Mouse (Mus musculus): ENCODE results near the gene Lrrn4cl. TPM values are rescaled to one million over a fixed set of nuclear protein-coding genes. Genes with fewer than 3 reads are reported as not detected.
"Not testable (repeated sequence)": the region's sequence is repeated elsewhere in the genome, so short reads cannot be mapped to it uniquely, and the experiment has no call there.

Lrrn4cl gene
- polyA plus RNA-seq, 1 experiment from 2014 or later, result 0.78 TPM

- Histone ChIP-seq H3K9ac (peak within 1 kb of the TSS; percentile 98), H3K36me3 (peaks cover 41% of the 10 kb centered on the region), H3K27ac (ENCODE audit: poor library complexity, severe bottlenecking) (peak within 1 kb of the TSS; percentile 99), H3K4me3 (peak within 1 kb of the TSS; percentile 97), H3K27me3 (replicated peaks) (no peaks in the 10 kb centered on the region), H3K4me2 (peak within 1 kb of the TSS; percentile 95), H3K4me1 (replicated peaks) (peaks cover 26% of the 10 kb centered on the region), H3K9me3 (replicated peaks) (no peaks in the 10 kb centered on the region)
- ATAC-seq (ENCODE audit: insufficient number of reproducible peaks, low FRiP score), result peak; percentile 95
- WGBS, result 0% methylated on average over 82 of the region's 83 CpGs
These were observed 30.8 kb upstream of the Lrrn4cl start, which contains the start of gene Hnrnpul2 for GRCm38 (mm10) chr19:8819596-8820423. Gene Hnrnpul2 (plus strand): TSS chr19:8820010.

DNA sequence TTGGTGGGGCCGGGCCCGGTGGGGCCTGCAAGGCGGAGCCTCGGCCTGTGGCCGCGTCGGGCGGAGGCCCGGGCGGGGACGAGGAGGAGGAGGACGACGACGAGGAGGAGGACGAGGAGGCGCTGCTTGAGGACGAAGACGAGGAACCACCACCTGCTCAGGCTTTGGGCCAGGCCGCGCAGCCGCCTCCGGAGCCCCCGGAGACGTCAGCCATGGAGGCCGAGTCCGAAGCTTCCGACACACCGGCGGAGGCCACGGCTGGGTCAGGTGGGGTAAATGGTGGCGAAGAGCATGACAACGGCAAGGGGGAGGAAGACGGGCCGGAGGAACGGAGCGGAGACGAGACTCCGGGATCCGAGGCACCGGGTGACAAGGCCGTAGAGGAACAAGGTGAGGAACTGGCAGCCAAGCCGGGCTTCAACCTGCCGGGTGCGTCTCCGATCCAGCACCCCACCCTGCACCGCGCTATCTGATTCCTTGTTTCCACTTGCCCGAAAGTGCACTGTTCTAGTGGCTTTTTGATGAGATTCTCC is 30.1 kb upstream of the Lrrn4cl start:
- ATAC-seq (ENCODE audit: insufficient number of reproducible peaks, low FRiP score), result peak; percentile 44
- under 1% methylated on average over 46 of the region's 48 CpGs for WGBS
- H3K36me3 ChIP-seq, result peaks cover 41% of the 10 kb centered on the region

GRCm38 (mm10) chr19:8821146-8821545 is 29.4 kb upstream of the Lrrn4cl start:
- no peaks in the 10 kb centered on the region for H3K27me3 ChIP-seq (replicated peaks)
- no peaks in the 10 kb centered on the region for H3K9me3 ChIP-seq (replicated peaks)
- H3K4me1 ChIP-seq (replicated peaks), result peaks cover 26% of the 10 kb centered on the region
- H3K9ac ChIP-seq, result peak overlapping the region; percentile 98
- H3K27ac ChIP-seq (ENCODE audit: poor library complexity, severe bottlenecking), result peak overlapping the region; percentile 99; the same call in 1 of the 2 replicates
- H3K36me3 ChIP-seq, result peaks cover 43% of the 10 kb centered on the region
- ATAC-seq (ENCODE audit: insufficient number of reproducible peaks, low FRiP score), result no peak
- peak overlapping the region; percentile 95 for H3K4me2 ChIP-seq
- under 1% methylated on average over 7 of the region's 7 CpGs for WGBS
- H3K4me3 ChIP-seq, result peak overlapping the region; percentile 97

More for the DNA sequence above, 30.1 kb upstream of the Lrrn4cl start:
- Histone ChIP-seq H3K4me3 (peak overlapping the region; percentile 97), H3K9ac (peak overlapping the region; percentile 98), H3K27ac (ENCODE audit: poor library complexity, severe bottlenecking) (peak overlapping the region; percentile 99), H3K4me1 (replicated peaks) (peaks cover 26% of the 10 kb centered on the region), H3K4me2 (peak overlapping the region; percentile 95), H3K27me3 (replicated peaks) (no peaks in the 10 kb centered on the region), H3K9me3 (replicated peaks) (no peaks in the 10 kb centered on the region)

GRCm38 (mm10) chr19:8822696-8823095 is 27.9 kb upstream of the Lrrn4cl start:
- ATAC-seq (ENCODE audit: insufficient number of reproducible peaks, low FRiP score), result no peak
- Histone ChIP-seq H3K4me3 (peak overlapping the region; percentile 97), H3K9ac (0 out of 2 replicates have a peak overlapping the region, but pooled peaks have one; percentile 46), H3K4me1 (replicated peaks) (peaks cover 18% of the 10 kb centered on the region), H3K4me2 (peak overlapping the region; percentile 48), H3K36me3 (peaks cover 49% of the 10 kb centered on the region), H3K27me3 (replicated peaks) (no peaks in the 10 kb centered on the region), H3K27ac (ENCODE audit: poor library complexity, severe bottlenecking) (no peak overlapping the region), H3K9me3 (replicated peaks) (no peaks in the 10 kb centered on the region)
- 73% methylated on average over 8 of the region's 8 CpGs for WGBS

- 88% methylated on average over 8 of the region's 8 CpGs for WGBS
- H3K27me3 ChIP-seq (replicated peaks), result no peaks in the 10 kb centered on the region
- ATAC-seq (ENCODE audit: insufficient number of reproducible peaks, low FRiP score), result no peak
- no peaks in the 10 kb centered on the region for H3K4me1 ChIP-seq (replicated peaks)
- no peak within 1 kb of the TSS for H3K9ac ChIP-seq
- H3K9me3 ChIP-seq (replicated peaks), result no peaks in the 10 kb centered on the region
- no peak within 1 kb of the TSS for H3K4me2 ChIP-seq
- H3K4me3 ChIP-seq, result no peak within 1 kb of the TSS
- peaks cover 97% of the 10 kb centered on the region for H3K36me3 ChIP-seq
- H3K27ac ChIP-seq (ENCODE audit: poor library complexity, severe bottlenecking), result no peak within 1 kb of the TSS
These were observed 20.9 kb upstream of the Lrrn4cl start, which contains the start of gene AC129217.1 for GRCm38 (mm10) chr19:8829660-8830059. Gene AC129217.1 (plus strand): TSS chr19:8829773.

GRCm38 (mm10) chr19:8830664-8831063 is 19.9 kb upstream of the Lrrn4cl start:
- Histone ChIP-seq H3K4me2 (no peak overlapping the region), H3K27ac (ENCODE audit: poor library complexity, severe bottlenecking) (no peak overlapping the region), H3K9me3 (replicated peaks) (no peaks in the 10 kb centered on the region), H3K4me1 (replicated peaks) (no peaks in the 10 kb centered on the region), H3K27me3 (replicated peaks) (no peaks in the 10 kb centered on the region), H3K9ac (no peak overlapping the region), H3K36me3 (peaks cover 91% of the 10 kb centered on the region), H3K4me3 (no peak overlapping the region)
- WGBS, result 96% methylated on average over 8 of the region's 8 CpGs
- ATAC-seq (ENCODE audit: insufficient number of reproducible peaks, low FRiP score), result no peak

DNA sequence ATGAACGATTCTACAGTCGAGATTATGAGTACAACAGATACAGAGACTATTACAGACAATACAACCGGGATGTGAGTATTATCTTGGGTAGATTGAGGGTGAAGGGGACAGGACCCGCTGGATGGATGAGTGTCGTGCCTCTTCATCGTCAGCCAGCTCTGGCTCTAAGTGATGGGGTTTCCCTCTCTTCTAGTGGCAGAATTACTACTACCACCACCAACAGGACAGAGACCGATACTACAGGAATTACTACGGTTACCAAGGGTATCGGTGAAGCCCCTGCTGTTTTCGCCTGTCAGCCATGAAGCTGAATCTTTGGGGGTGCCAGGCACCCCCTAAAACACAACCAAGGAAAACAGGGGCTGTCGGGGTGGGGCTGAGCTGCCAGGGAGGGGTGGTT is 19.3 kb upstream of the Lrrn4cl start:
- no peak overlapping the region for H3K4me3 ChIP-seq
- 85% methylated on average over 11 of the region's 11 CpGs for WGBS
- no peaks in the 10 kb centered on the region for H3K9me3 ChIP-seq (replicated peaks)
- no peak overlapping the region for H3K27ac ChIP-seq (ENCODE audit: poor library complexity, severe bottlenecking)
- no peaks in the 10 kb centered on the region for H3K4me1 ChIP-seq (replicated peaks)
- no peak overlapping the region for H3K9ac ChIP-seq
- no peaks in the 10 kb centered on the region for H3K27me3 ChIP-seq (replicated peaks)
- H3K4me2 ChIP-seq, result no peak overlapping the region
- peaks cover 86% of the 10 kb centered on the region for H3K36me3 ChIP-seq
- no peak for ATAC-seq (ENCODE audit: insufficient number of reproducible peaks, low FRiP score)

- WGBS, result 91% methylated on average over 4 of the region's 4 CpGs
- H3K27ac ChIP-seq (ENCODE audit: poor library complexity, severe bottlenecking), result no peak overlapping the region
- H3K27me3 ChIP-seq (replicated peaks), result no peaks in the 10 kb centered on the region
- H3K4me3 ChIP-seq, result no peak overlapping the region
- peaks cover 2% of the 10 kb centered on the region; the same call in 1 of the 2 replicates for H3K4me1 ChIP-seq (replicated peaks)
- H3K36me3 ChIP-seq, result peaks cover 69% of the 10 kb centered on the region
- no peak overlapping the region for H3K4me2 ChIP-seq
- no peak overlapping the region for H3K9ac ChIP-seq
- no peaks in the 10 kb centered on the region for H3K9me3 ChIP-seq (replicated peaks)
- no peak for ATAC-seq (ENCODE audit: insufficient number of reproducible peaks, low FRiP score)
These were observed 17.6 kb upstream of the Lrrn4cl start for GRCm38 (mm10) chr19:8832971-8833370.

- H3K4me2 ChIP-seq; ATAC-seq (ENCODE audit: insufficient number of reproducible peaks, low FRiP score); H3K9me3 ChIP-seq (replicated peaks); H3K27me3 ChIP-seq (replicated peaks); H3K9ac ChIP-seq; H3K27ac ChIP-seq (ENCODE audit: poor library complexity, severe bottlenecking); H3K4me3 ChIP-seq: not testable (repeated sequence)
- Histone ChIP-seq H3K36me3 (peaks cover 35% of the 10 kb centered on the region), H3K4me1 (replicated peaks) (peaks cover 30% of the 10 kb centered on the region)
- 96% methylated on average over 10 of the region's 10 CpGs for WGBS
These were observed 14.2 kb upstream of the Lrrn4cl start for GRCm38 (mm10) chr19:8836327-8836726.

DNA sequence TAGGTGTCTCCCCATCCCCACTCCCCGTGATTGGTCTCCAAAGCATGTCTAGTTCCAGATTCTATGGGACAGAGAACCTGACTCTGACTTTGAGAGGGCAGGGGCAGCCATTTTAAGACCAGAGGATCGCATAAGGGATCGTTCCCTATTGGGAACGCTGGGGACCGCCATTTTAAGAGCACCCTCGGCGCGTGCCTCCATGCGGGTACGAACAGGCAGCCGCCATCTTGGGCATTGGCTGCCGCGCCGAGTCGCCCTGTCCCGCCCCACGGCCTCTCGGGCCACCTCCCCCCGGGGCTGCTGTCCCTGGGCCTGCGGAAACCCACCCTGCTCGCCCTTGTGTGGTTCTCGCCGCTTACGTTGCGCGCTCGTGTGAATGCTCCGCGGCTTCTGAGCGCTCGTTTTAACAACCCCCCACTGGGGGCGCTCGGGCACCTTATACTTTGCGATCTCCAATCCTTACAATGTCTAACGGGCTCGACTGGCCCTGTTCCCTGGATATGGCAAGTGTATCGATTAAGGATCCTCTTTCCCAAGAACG is 13.2 kb upstream of the Lrrn4cl start, which contains the start of gene Bscl2:
TSS of gene Bscl2 (plus strand) at position 217 of the 541 bp plus-strand sequence.
- Histone ChIP-seq H3K36me3 (peaks cover 26% of the 10 kb centered on the region), H3K9me3 (replicated peaks) (no peaks in the 10 kb centered on the region), H3K4me3 (peak within 1 kb of the TSS; percentile 60), H3K9ac (peak within 1 kb of the TSS; percentile 67), H3K4me2 (peak within 1 kb of the TSS; percentile 72), H3K4me1 (replicated peaks) (peaks cover 30% of the 10 kb centered on the region), H3K27me3 (replicated peaks) (no peaks in the 10 kb centered on the region), H3K27ac (ENCODE audit: poor library complexity, severe bottlenecking) (peak within 1 kb of the TSS; percentile 94)
- ATAC-seq (ENCODE audit: insufficient number of reproducible peaks, low FRiP score), result peak; percentile 70
- 2% methylated on average over 38 of the region's 38 CpGs for WGBS
